Mouse (Mus musculus): ENCODE measurements around the gene Mlec.

Mlec gene

GRCm38 (mm10) chr5:115158040-115158983 is at the start of gene Mlec:
Mlec (minus strand) TSS chr5:115158179.
- peak; percentile 99 for DNase-seq (ENCODE audit: low spot score)

- no peak for DNase-seq (ENCODE audit: low spot score)
Observed at GRCm38 (mm10) chr5:115207244-115207643, 49.3 kb upstream of the Mlec start.

GRCm38 (mm10) chr5:115204562-115205311 is 46.8 kb upstream of the Mlec start:
- no peak for DNase-seq (ENCODE audit: low spot score)

DNA sequence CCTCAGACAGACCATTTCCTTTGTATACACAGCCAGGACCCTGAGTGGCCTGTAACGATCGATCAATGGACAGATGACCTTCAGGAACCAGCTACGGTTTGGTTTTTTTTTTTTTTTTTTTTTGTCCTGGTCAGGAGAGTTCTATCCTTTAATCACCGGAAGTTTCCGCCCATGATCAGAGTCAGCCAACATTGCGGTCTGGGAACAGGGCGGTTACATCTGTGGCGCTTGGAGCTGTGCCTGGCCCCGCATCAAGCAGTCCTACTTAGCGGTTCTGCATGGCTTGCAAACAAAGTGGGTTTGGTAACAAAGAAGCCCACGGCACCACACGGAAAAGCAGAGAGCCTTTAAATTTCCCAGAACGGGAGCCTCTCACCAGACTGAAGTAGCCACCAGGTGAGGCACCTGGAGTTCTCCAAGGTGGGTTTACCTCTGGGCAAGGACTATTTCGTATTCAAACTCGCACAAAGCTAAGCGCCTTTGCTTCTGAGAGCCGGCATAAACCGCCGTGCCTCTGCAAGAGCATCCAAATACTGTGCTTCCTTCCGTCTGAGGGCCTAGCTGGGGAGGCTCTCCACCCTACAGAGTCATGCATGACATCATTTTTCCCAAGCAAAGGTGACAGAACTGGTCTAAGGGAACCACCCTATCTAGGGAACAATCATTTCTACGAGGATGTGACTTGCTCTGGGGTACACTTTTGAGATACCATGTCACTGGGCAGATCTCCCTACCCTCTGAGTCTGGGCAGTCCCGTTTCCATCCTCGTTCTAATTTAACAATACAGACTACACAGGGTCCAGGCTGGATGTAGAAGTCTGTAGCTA is 46.0 kb upstream of the Mlec start:
- no peak for DNase-seq (ENCODE audit: low spot score)

- no peak for DNase-seq (ENCODE audit: low spot score)
Observed at GRCm38 (mm10) chr5:115194626-115195221, 36.7 kb upstream of the Mlec start.

GRCm38 (mm10) chr5:115193669-115194625 is 36.0 kb upstream of the Mlec start, which contains the start of gene Cabp1:
Cabp1 (minus strand) TSS chr5:115194381.
- no peak for DNase-seq (ENCODE audit: low spot score)

GRCm38 (mm10) chr5:115193226-115193625 is 35.2 kb upstream of the Mlec start:
- no peak for DNase-seq (ENCODE audit: low spot score)

DNA sequence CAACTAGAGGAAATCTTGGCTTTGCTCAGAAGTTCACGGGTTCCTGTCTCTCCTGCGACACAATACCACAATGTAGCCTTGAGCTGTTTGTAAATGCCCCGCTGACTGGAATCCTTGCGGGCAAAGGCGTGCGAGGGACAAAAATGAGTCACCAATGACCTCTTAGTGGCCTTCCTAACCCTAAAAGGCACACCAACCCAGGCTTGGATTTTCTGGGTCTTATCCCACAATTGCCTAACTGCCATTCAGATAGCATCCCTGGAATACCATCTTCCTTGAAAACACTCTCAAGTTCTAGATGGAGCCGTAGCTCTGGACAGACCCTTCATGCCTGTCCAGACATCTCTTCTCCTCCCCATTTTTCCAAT is 34.8 kb upstream of the Mlec start:
- DNase-seq (ENCODE audit: low spot score): no peak

GRCm38 (mm10) chr5:115191880-115192827 is 34.2 kb upstream of the Mlec start:
- no peak for DNase-seq (ENCODE audit: low spot score)

GRCm38 (mm10) chr5:115190081-115190480 is 32.1 kb upstream of the Mlec start:
- DNase-seq (ENCODE audit: low spot score): no peak

- peak; percentile 53 for DNase-seq (ENCODE audit: low spot score)
Observed at GRCm38 (mm10) chr5:115188824-115189223, 30.8 kb upstream of the Mlec start.

- peak; percentile 97 for DNase-seq (ENCODE audit: low spot score)
Observed at GRCm38 (mm10) chr5:115187188-115188131, 29.5 kb upstream of the Mlec start.

GRCm38 (mm10) chr5:115186371-115187073 is 28.5 kb upstream of the Mlec start:
- DNase-seq (ENCODE audit: low spot score): no peak

- no peak for DNase-seq (ENCODE audit: low spot score)
Observed at GRCm38 (mm10) chr5:115184726-115185125, 26.7 kb upstream of the Mlec start.

- DNase-seq (ENCODE audit: low spot score): no peak
Observed at GRCm38 (mm10) chr5:115183482-115183881, 25.5 kb upstream of the Mlec start.

GRCm38 (mm10) chr5:115182925-115183324 is 24.9 kb upstream of the Mlec start:
- no peak for DNase-seq (ENCODE audit: low spot score)

- DNase-seq (ENCODE audit: low spot score): no peak
Observed at GRCm38 (mm10) chr5:115181248-115181940, 23.4 kb upstream of the Mlec start.
